Mouse (Mus musculus) CD4-positive naive resting alpha-beta T cell, adult 57 days (primary cell): ENCODE results near the gene AF067063. TPM values are rescaled to one million over a fixed set of nuclear protein-coding genes. Genes with fewer than 3 reads are reported as not detected.

Experiments
- total RNA-seq: library from RNA; stranded (reverse); gene quantifications from one replicate; pipeline ENCODE4 v1.2.4, GENCODE M21; 2023

Gene AF067063
- not detected for total RNA-seq

DNA sequence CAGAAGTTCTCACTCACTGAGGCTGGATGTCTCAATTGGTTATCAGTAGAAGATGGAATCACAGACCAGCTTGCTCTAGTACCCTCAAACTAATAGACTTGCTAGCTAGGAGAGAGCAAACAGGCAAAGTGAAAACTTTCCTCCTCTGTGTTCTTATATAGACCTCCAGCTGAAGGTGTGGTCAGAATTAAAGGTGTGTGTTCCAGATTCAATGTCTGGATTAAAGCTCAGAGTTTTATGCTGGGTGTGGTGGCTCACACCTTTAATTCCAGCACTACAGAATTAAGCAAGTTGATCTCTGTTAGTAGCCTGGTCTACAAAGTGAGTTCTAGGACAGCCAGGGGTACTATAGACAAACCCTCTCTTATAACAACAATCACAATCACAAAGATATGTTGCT is at the start of gene AF067063:
Gene AF067063, minus strand, starts transcription at position 101 of the 400 bp plus-strand sequence.

DNA sequence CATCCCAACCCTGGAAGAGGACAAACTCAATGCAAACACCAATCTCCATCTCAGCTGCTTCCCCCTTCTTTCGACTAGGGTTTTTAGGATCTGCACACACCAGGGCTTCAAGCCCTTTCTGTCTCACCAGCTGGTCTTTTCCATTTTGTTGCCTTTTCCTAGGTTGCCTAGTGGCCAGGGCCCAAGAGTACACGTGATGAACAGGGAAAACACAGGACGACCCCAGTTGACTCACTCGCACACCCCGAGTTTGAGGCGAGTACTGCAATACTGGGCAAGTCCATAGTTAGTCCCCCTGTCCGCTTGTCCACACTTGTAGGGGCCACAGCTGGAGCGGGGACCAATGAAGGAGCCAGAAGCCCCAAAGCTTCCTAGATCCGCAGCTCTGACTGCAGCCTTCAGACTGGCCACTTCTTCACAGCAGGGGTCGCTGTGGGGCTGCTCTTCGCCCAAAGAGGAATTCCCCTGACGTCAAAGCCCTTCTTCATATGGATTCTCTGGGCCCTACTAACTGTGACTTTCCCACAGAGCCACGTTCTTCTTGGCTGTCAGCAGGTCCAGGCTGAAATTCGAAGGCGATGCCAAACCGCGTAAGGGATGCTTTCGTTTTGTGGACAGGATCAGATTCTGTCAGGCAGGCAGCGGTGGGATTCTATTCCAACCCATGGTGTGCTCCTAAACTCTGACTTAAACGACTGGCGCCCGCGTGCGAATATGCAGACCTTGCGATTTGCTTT is 5.5 kb upstream of the AF067063 start, which contains the start of gene D13Ertd608e:
Gene D13Ertd608e, plus strand, starts transcription at position 687 of the 737 bp plus-strand sequence.

DNA sequence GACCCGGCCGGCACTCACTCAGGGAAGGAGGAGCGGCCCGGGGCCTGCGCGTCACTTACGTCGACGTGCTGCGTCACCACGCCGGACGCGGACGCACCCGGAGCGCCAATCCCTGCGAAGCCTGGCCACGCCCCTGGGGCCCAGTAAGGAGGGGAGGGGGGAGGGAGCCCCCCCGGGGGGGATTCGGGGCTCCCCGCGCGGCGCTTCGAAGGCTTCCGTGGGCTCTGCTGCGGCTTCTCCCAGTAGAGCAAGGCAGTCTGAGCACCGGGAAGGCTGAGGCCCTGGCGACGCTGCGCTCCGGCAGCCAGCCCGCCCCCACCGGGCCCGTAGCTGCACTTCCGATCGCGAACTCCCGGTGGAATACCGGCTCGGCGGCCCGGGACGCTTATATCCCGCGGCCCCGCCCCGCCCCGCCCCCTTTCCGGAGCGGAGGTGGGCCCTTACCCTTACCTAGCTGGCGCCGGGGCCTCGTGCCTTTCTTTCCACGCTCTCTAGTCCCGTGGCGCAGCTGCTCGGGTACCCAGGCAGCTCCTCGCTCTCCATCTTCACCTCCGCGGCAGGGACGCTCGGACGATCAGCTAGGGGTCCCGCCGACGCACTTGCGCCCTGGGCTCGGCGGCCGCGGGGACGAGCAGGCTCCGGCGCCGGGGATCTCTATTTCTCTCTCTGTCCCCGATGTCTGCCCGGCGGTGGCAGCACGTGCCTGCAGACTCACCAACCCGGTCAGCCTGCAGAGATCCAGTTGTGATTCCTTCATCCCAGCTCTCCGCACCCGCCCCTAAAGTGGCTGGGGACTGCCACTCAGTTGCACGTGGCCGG is 39.0 kb downstream of the AF067063 start, which contains the start of gene Zfp131:
Gene Zfp131, minus strand, starts transcription at position 129 of the 819 bp plus-strand sequence.

Other genes starting within 250 kb of the AF067063 start
- not detected for gene Ccl28, start 206.4 kb downstream of the AF067063 start, total RNA-seq
- gene Hmgcs1, start 139.8 kb downstream of the AF067063 start, total RNA-seq: 52.6 TPM
- gene Nim1k, start 74.3 kb downstream of the AF067063 start, total RNA-seq: 1.2 TPM
- gene Zfp131, start 39.3 kb downstream of the AF067063 start, total RNA-seq: 62.9 TPM
- gene D13Ertd608e, start 5.8 kb upstream of the AF067063 start, total RNA-seq: not detected
- not detected for gene Tcstv1, start 64.6 kb upstream of the AF067063 start, total RNA-seq
- gene Gm21761, start 99.1 kb upstream of the AF067063 start, total RNA-seq: not detected
- not detected for gene B020031M17Rik, start 120.6 kb upstream of the AF067063 start, total RNA-seq
- gene Gm36079, start 196.8 kb upstream of the AF067063 start, total RNA-seq: not detected
- gene Gm21188, start 222.0 kb upstream of the AF067063 start, total RNA-seq: not detected